Mouse (Mus musculus): ENCODE data around the gene Igbp1. TPM values are rescaled to one million over a fixed set of nuclear protein-coding genes. Genes with fewer than 3 reads are reported as not detected.

Gene Igbp1
- polyA plus RNA-seq, 1 experiment, result 37.6 TPM

GRCm38 (mm10) chrX:100509921-100510320, 15.8 kb downstream of the Igbp1 start:
- H3K27me3 ChIP-seq (ENCODE audit: control insufficient read depth, insufficient read depth, insufficient read length), result no peaks in the 10 kb centered on the region
- TF ChIP-seq TCF3 (IDR thresholded peaks at IDR 0.05; ENCODE audit: insufficient read length, low read depth), result no peak
- no peak for TF ChIP-seq POLR2AphosphoS2 (IDR thresholded peaks at IDR 0.05; ENCODE audit: insufficient read length, low read depth)
- no peak for TF ChIP-seq MYOG (IDR thresholded peaks at IDR 0.05; ENCODE audit: control insufficient read depth in 1 of 3, insufficient read depth in 1 of 3, insufficient read length in 2 of 3, low read depth in 2 of 3)
- TF ChIP-seq TCF12 (IDR thresholded peaks at IDR 0.05; ENCODE audit: insufficient read depth, poor library complexity, severe bottlenecking), result no peak
- no peak for TF ChIP-seq POLR2A (IDR thresholded peaks at IDR 0.05; ENCODE audit: insufficient read length, low read depth)
- TF ChIP-seq CEBPB (IDR thresholded peaks at IDR 0.05; ENCODE audit: insufficient read depth, poor library complexity, severe bottlenecking), result no peak
- no peak for TF ChIP-seq USF1 (IDR thresholded peaks at IDR 0.05; ENCODE audit: low read depth)
- TF ChIP-seq REST (IDR thresholded peaks at IDR 0.05; ENCODE audit: insufficient read depth, insufficient read length), result no peak
- no peak for TF ChIP-seq MYOD1 (IDR thresholded peaks at IDR 0.05; ENCODE audit: control insufficient read depth in 1 of 3, insufficient read length in 2 of 3, low read depth in 2 of 3)
- no peak overlapping the region for H3K4me2 ChIP-seq (ENCODE audit: low read depth)

GRCm38 (mm10) chrX:100516683-100517082, 22.6 kb downstream of the Igbp1 start:
- Histone ChIP-seq H3K36me3 (ENCODE audit: control insufficient read depth, insufficient read depth) (no peaks in the 10 kb centered on the region), H3K79me2 (ENCODE audit: control insufficient read depth, insufficient read depth) (no peaks in the 10 kb centered on the region), H3K4me2 (ENCODE audit: low read depth) (no peak overlapping the region), H3K4me3 (no peak overlapping the region), H3K27me3 (ENCODE audit: control insufficient read depth, insufficient read depth, insufficient read length) (no peaks in the 10 kb centered on the region), H3ac (ENCODE audit: control insufficient read depth, insufficient read length) (no peak overlapping the region)
- TF ChIP-seq MYOG (IDR thresholded peaks at IDR 0.05; ENCODE audit: control insufficient read depth in 1 of 3, insufficient read depth in 1 of 3, insufficient read length in 2 of 3, low read depth in 2 of 3) (no peak), POLR2A (IDR thresholded peaks at IDR 0.05; ENCODE audit: insufficient read length, low read depth) (no peak), E2F4 (IDR thresholded peaks at IDR 0.05; ENCODE audit: insufficient read depth) (no peak), REST (IDR thresholded peaks at IDR 0.05; ENCODE audit: insufficient read depth, insufficient read length) (no peak), TCF3 (IDR thresholded peaks at IDR 0.05; ENCODE audit: insufficient read length, low read depth) (no peak), CEBPB (IDR thresholded peaks at IDR 0.05; ENCODE audit: insufficient read depth, poor library complexity, severe bottlenecking) (no peak), MYOD1 (IDR thresholded peaks at IDR 0.05; ENCODE audit: control insufficient read depth in 1 of 3, insufficient read length in 2 of 3, low read depth in 2 of 3) (no peak), POLR2AphosphoS2 (IDR thresholded peaks at IDR 0.05; ENCODE audit: insufficient read length, low read depth) (no peak), MAX (IDR thresholded peaks at IDR 0.05; ENCODE audit: low read depth) (no peak), SRF (IDR thresholded peaks at IDR 0.05; ENCODE audit: control insufficient read depth, insufficient read length, low read depth) (no peak), USF1 (IDR thresholded peaks at IDR 0.05; ENCODE audit: low read depth) (no peak), TCF12 (IDR thresholded peaks at IDR 0.05; ENCODE audit: insufficient read depth, poor library complexity, severe bottlenecking) (no peak)

More at GRCm38 (mm10) chrX:100509921-100510320, 15.8 kb downstream of the Igbp1 start:
- Histone ChIP-seq H3K79me2 (ENCODE audit: control insufficient read depth, insufficient read depth) (no peaks in the 10 kb centered on the region), H3K4me3 (no peak overlapping the region), H3K36me3 (ENCODE audit: control insufficient read depth, insufficient read depth) (no peaks in the 10 kb centered on the region), H3ac (ENCODE audit: control insufficient read depth, insufficient read length) (no peak overlapping the region)

GRCm38 (mm10) chrX:100517626-100518025, 23.5 kb downstream of the Igbp1 start:
- H3K79me2 ChIP-seq (ENCODE audit: control insufficient read depth, insufficient read depth), result no peaks in the 10 kb centered on the region
- H3K4me3 ChIP-seq, result no peak overlapping the region
- TF ChIP-seq USF1 (IDR thresholded peaks at IDR 0.05; ENCODE audit: low read depth) (no peak), TCF3 (IDR thresholded peaks at IDR 0.05; ENCODE audit: insufficient read length, low read depth) (no peak), POLR2AphosphoS2 (IDR thresholded peaks at IDR 0.05; ENCODE audit: insufficient read length, low read depth) (no peak), REST (IDR thresholded peaks at IDR 0.05; ENCODE audit: insufficient read depth, insufficient read length) (no peak), MYOD1 (IDR thresholded peaks at IDR 0.05; ENCODE audit: control insufficient read depth in 1 of 3, insufficient read length in 2 of 3, low read depth in 2 of 3) (no peak)
- no peaks in the 10 kb centered on the region for H3K27me3 ChIP-seq (ENCODE audit: control insufficient read depth, insufficient read depth, insufficient read length)
- no peaks in the 10 kb centered on the region for H3K36me3 ChIP-seq (ENCODE audit: control insufficient read depth, insufficient read depth)
- H3ac ChIP-seq (ENCODE audit: control insufficient read depth, insufficient read length), result no peak overlapping the region
- no peak overlapping the region for H3K4me2 ChIP-seq (ENCODE audit: low read depth)

GRCm38 (mm10) chrX:100518532-100518931, 24.4 kb downstream of the Igbp1 start:
- no peak overlapping the region for H3ac ChIP-seq (ENCODE audit: control insufficient read depth, insufficient read length)
- no peak overlapping the region for H3K4me2 ChIP-seq (ENCODE audit: low read depth)
- no peaks in the 10 kb centered on the region for H3K27me3 ChIP-seq (ENCODE audit: control insufficient read depth, insufficient read depth, insufficient read length)
- H3K36me3 ChIP-seq (ENCODE audit: control insufficient read depth, insufficient read depth), result no peaks in the 10 kb centered on the region
- H3K79me2 ChIP-seq (ENCODE audit: control insufficient read depth, insufficient read depth), result no peaks in the 10 kb centered on the region
- no peak overlapping the region for H3K4me3 ChIP-seq
- TF ChIP-seq E2F4 (IDR thresholded peaks at IDR 0.05; ENCODE audit: insufficient read depth) (no peak), REST (IDR thresholded peaks at IDR 0.05; ENCODE audit: insufficient read depth, insufficient read length) (no peak), POLR2AphosphoS2 (IDR thresholded peaks at IDR 0.05; ENCODE audit: insufficient read length, low read depth) (no peak)

- no peaks in the 10 kb centered on the region for H3K27me3 ChIP-seq (ENCODE audit: control insufficient read depth, insufficient read depth, insufficient read length)
- H3K79me2 ChIP-seq (ENCODE audit: control insufficient read depth, insufficient read depth), result no peaks in the 10 kb centered on the region
- H3K36me3 ChIP-seq (ENCODE audit: control insufficient read depth, insufficient read depth), result no peaks in the 10 kb centered on the region
- TF ChIP-seq E2F4 (IDR thresholded peaks at IDR 0.05; ENCODE audit: insufficient read depth), result no peak
- no peak for TF ChIP-seq USF1 (IDR thresholded peaks at IDR 0.05; ENCODE audit: low read depth)
- no peak for TF ChIP-seq CEBPB (IDR thresholded peaks at IDR 0.05; ENCODE audit: insufficient read depth, poor library complexity, severe bottlenecking)
- TF ChIP-seq MYOD1 (IDR thresholded peaks at IDR 0.05; ENCODE audit: control insufficient read depth in 1 of 3, insufficient read length in 2 of 3, low read depth in 2 of 3), result no peak
- no peak for TF ChIP-seq MYOG (IDR thresholded peaks at IDR 0.05; ENCODE audit: control insufficient read depth in 1 of 3, insufficient read depth in 1 of 3, insufficient read length in 2 of 3, low read depth in 2 of 3)
- no peak for TF ChIP-seq REST (IDR thresholded peaks at IDR 0.05; ENCODE audit: insufficient read depth, insufficient read length)
- no peak for TF ChIP-seq POLR2A (IDR thresholded peaks at IDR 0.05; ENCODE audit: insufficient read length, low read depth)
- H3ac ChIP-seq (ENCODE audit: control insufficient read depth, insufficient read length), result no peak within 1 kb of the TSS
- no peak within 1 kb of the TSS for H3K4me3 ChIP-seq
- H3K4me2 ChIP-seq (ENCODE audit: low read depth), result no peak within 1 kb of the TSS
These were observed 30.4 kb downstream of the Igbp1 start, which contains the start of gene Dgat2l6 for GRCm38 (mm10) chrX:100524471-100524870. Gene Dgat2l6, plus strand, starts transcription at chrX:100524838.

Data from myocyte (in vitro differentiated cells).